Mouse (Mus musculus): ENCODE results near the gene Tmem39b.

DNA sequence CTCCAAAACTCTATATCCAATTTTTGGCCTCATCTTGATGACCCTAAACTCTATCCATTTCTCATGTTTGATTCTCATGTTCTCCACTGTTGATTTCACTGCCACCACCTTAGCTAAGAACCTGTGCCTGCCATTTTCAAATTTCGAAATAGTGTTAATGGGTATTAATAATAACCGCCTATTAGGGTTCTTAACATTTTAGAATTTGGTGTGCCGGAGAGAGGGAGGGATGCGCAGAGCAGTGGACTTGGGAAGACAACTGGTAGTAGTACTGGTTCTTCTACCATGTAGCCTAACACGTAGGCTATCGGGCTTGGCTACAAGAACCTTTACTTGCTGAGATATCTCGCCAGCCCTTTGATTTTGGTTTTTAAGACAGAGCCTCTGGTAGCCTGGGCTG, 553 bp upstream of the Tmem39b start:
- TF ChIP-seq POLR2A (IDR thresholded peaks at IDR 0.05; ENCODE audit: borderline replicate concordance, extremely low read depth, low read depth, low read length) (no peak), CTCF (IDR thresholded peaks at IDR 0.05; ENCODE audit: insufficient read depth, low read length) (no peak)

All from lung, adult 2 months (tissue).